Mouse (Mus musculus) G1E-ER4 (cell line): Measurements from ENCODE around the gene Isyna1. TPM values are rescaled to one million over a fixed set of nuclear protein-coding genes. Genes with fewer than 3 reads are reported as not detected.

ENCODE experiments used
- GATA1 ChIP-seq: IDR thresholded peaks from one replicate; pipeline ENCODE4 v1.8.0; 2012; ENCODE audit warnings: low read length, inconsistent platforms
- polyA plus RNA-seq: library from polyadenylated mRNA; stranded (reverse); fragments of >175 nt; gene quantifications from 2 replicates; pipeline ENCODE4 v1.2.3, GENCODE M21; 2012

Gene Isyna1
- polyA plus RNA-seq, 1 experiment = 204 TPM

GRCm38 (mm10) chr8:70646775-70647174 lies 52.6 kb downstream of the Isyna1 start:
- no peak for TF ChIP-seq GATA1

Other genes starting within 250 kb of the Isyna1 start
- gene Upf1, start 241.1 kb upstream of the Isyna1 start, polyA plus RNA-seq = 126 and 139 TPM in 2 replicates
- gene Comp, start 220.8 kb upstream of the Isyna1 start, polyA plus RNA-seq = 0.28 and 0.29 TPM in 2 replicates
- 25.8 and 29.6 TPM in 2 replicates for gene Crtc1, start 154.8 kb upstream of the Isyna1 start, polyA plus RNA-seq
- gene Klhl26, start 117.4 kb upstream of the Isyna1 start, polyA plus RNA-seq = 10.0 and 10.8 TPM in 2 replicates
- not detected in 2 replicates for gene Tmem59l, start 107.0 kb upstream of the Isyna1 start, polyA plus RNA-seq
- gene Crlf1, start 101.2 kb upstream of the Isyna1 start, polyA plus RNA-seq = not detected in 2 replicates
- 264 and 347 TPM in 2 replicates for gene Rex1bd, start 87.6 kb upstream of the Isyna1 start, polyA plus RNA-seq
- gene Uba52, start 83.6 kb upstream of the Isyna1 start, polyA plus RNA-seq = 421 and 1,202 TPM in 2 replicates
- 1,137 and 1,401 TPM in 2 replicates for gene Fkbp8, start 66.6 kb upstream of the Isyna1 start, polyA plus RNA-seq
- 41.4 and 54.9 TPM in 2 replicates for gene Kxd1, start 66.4 kb upstream of the Isyna1 start, polyA plus RNA-seq
- 50.0 and 51.6 TPM in 2 replicates for gene Ell, start 54.9 kb upstream of the Isyna1 start, polyA plus RNA-seq
- gene Ssbp4, start 14.5 kb downstream of the Isyna1 start, polyA plus RNA-seq = 968 and 1,213 TPM in 2 replicates
- gene Lrrc25, start 21.8 kb downstream of the Isyna1 start, polyA plus RNA-seq = 0.08 and 0.13 TPM in 2 replicates
- 0.05 TPM in 1 of 2 replicates, not detected in the other for gene Gdf15, start 38.1 kb downstream of the Isyna1 start, polyA plus RNA-seq
- gene Pgpep1, start 66.0 kb downstream of the Isyna1 start, polyA plus RNA-seq = 3.7 and 5.0 TPM in 2 replicates
- gene Lsm4, start 78.9 kb downstream of the Isyna1 start, polyA plus RNA-seq = 887 and 1,189 TPM in 2 replicates
- 173 and 232 TPM in 2 replicates for gene Jund, start 104.6 kb downstream of the Isyna1 start, polyA plus RNA-seq
- gene Iqcn, start 109.1 kb downstream of the Isyna1 start, polyA plus RNA-seq = not detected in 2 replicates
- not detected in 2 replicates for gene Gm3336, start 124.2 kb downstream of the Isyna1 start, polyA plus RNA-seq
- 0.81 and 1.2 TPM in 2 replicates for gene Pde4c, start 129.3 kb downstream of the Isyna1 start, polyA plus RNA-seq
- 21.8 and 26.1 TPM in 2 replicates for gene Rab3a, start 160.3 kb downstream of the Isyna1 start, polyA plus RNA-seq
- 189 and 199 TPM in 2 replicates for gene Mpv17l2, start 166.6 kb downstream of the Isyna1 start, polyA plus RNA-seq
- gene Pik3r2, start 182.3 kb downstream of the Isyna1 start, polyA plus RNA-seq = 70.1 and 86.8 TPM in 2 replicates
- gene Mast3, start 210.7 kb downstream of the Isyna1 start, polyA plus RNA-seq = 206 and 255 TPM in 2 replicates
- gene Il12rb1, start 214.1 kb downstream of the Isyna1 start, polyA plus RNA-seq = 5.2 and 5.3 TPM in 2 replicates
- 65.7 and 101 TPM in 2 replicates for gene Arrdc2, start 245.3 kb downstream of the Isyna1 start, polyA plus RNA-seq